19 mouse cellular contexts compared by ENCODE assay signal in genomic region chr6:5095365-5095973, GRCm38 (mm10).
DNase-seq lines count a peak whose midpoint lies in the region; ATAC-seq lines count a peak whose summit lies in the region.
"Had no signal": no experiment of that assay in that cellular context is flagged by ENCODE, and none has a peak within 500 bp of the region (broad histone marks: within the 10 kb centered on the region; RNA-seq: fewer than 3 reads in every experiment).

No protein-coding gene starts in this region.

- H3K4me3 ChIP-seq in midbrain, embryonic 15.5 days: no peak overlapping the region
- no peak overlapping the region for H3K4me3 ChIP-seq in midbrain, embryonic 10.5 days
- H3K4me3 ChIP-seq in neural tube, embryonic 11.5 days (ENCODE audit: low read depth, low read length): no peak overlapping the region
- H3K4me3 ChIP-seq: embryonic facial prominence, embryonic 12.5 days; forebrain, embryonic 15.5 days; limb, embryonic 15.5 days; liver, embryonic 15.5 days; midbrain, embryonic 12.5 days had no signal

- H3K4me2 ChIP-seq in midbrain, embryonic 15.5 days: no peak overlapping the region
- no peak overlapping the region for H3K4me2 ChIP-seq in neural tube, embryonic 11.5 days (ENCODE audit: low read depth)
- H3K4me2 ChIP-seq: embryonic facial prominence, embryonic 12.5 days; forebrain, embryonic 15.5 days; limb, embryonic 15.5 days; liver, embryonic 15.5 days; midbrain, embryonic 12.5 days had no signal

- no peak overlapping the region for H3K27ac ChIP-seq in midbrain, embryonic 15.5 days
- H3K27ac ChIP-seq in midbrain, embryonic 10.5 days (replicated peaks): no peak overlapping the region
- H3K27ac ChIP-seq in neural tube, embryonic 11.5 days (ENCODE audit: low read depth, low read length): 0 out of 2 replicates have a peak overlapping the region, but pooled peaks have one; percentile 20
- H3K27ac ChIP-seq: forebrain, embryonic 15.5 days; kidney, postnatal 0 days; limb, embryonic 15.5 days; liver, embryonic 15.5 days; macrophage; midbrain, embryonic 12.5 days had no signal

- 0 out of 2 replicates have a peak, but pooled peaks have one; percentile 37 for ATAC-seq in midbrain, embryonic 15.5 days (replicated peaks)
- no peak for ATAC-seq in neural tube, embryonic 11.5 days (ENCODE audit: insufficient read depth, low FRiP score, low TSS enrichment)
- no peak for ATAC-seq in erythroblast, adult 5-6 weeks (replicated peaks; ENCODE audit: low FRiP score, poor library complexity, severe bottlenecking)
- ATAC-seq: forebrain, embryonic 15.5 days had no signal

- H3K9me3 ChIP-seq in midbrain, embryonic 15.5 days: no peaks in the 10 kb centered on the region
- H3K9me3 ChIP-seq in midbrain, embryonic 10.5 days (replicated peaks): no peaks in the 10 kb centered on the region
- no peaks in the 10 kb centered on the region for H3K9me3 ChIP-seq in neural tube, embryonic 11.5 days (ENCODE audit: control insufficient read depth, low read length)
- H3K9me3 ChIP-seq: embryonic facial prominence, embryonic 12.5 days; forebrain, embryonic 15.5 days; limb, embryonic 15.5 days; liver, embryonic 15.5 days; midbrain, embryonic 12.5 days had no signal

- H3K36me3 ChIP-seq in midbrain, embryonic 15.5 days (replicated peaks): no peaks in the 10 kb centered on the region
- no peaks in the 10 kb centered on the region for H3K36me3 ChIP-seq in midbrain, embryonic 10.5 days
- no peaks in the 10 kb centered on the region for H3K36me3 ChIP-seq in neural tube, embryonic 11.5 days (ENCODE audit: control insufficient read depth, insufficient read depth, low read length)
- H3K36me3 ChIP-seq: embryonic facial prominence, embryonic 12.5 days; forebrain, embryonic 15.5 days; limb, embryonic 15.5 days; liver, embryonic 15.5 days; midbrain, embryonic 12.5 days had no signal

- intact Hi-C loops in gastrocnemius, postnatal 14 days (cut with DNase I; ENCODE audit: low total_unique reads): no loop called here
- intact Hi-C loops in gastrocnemius, postnatal 36 days (cut with DNase I): no loop called here

- DNase-seq in gastrocnemius, postnatal 14 days: peak; percentile 44
- no peak for DNase-seq in gastrocnemius, postnatal 36 days
- no peak for DNase-seq in midbrain, embryonic 10.5 days (ENCODE audit: low spot score)
- no peak for DNase-seq in neural tube, embryonic 11.5 days (ENCODE audit: low spot score)
- DNase-seq in heart, adult 8-10 months (ENCODE audit: low spot score): no peak
- DNase-seq: adrenal gland, postnatal 25 days; cerebellum, adult 18-20 months; heart, adult 18-20 months; kidney, adult 18-20 months; thymus, postnatal 36 days had no signal

- 78% methylated on average over 9 of the region's 9 CpGs for WGBS in midbrain, embryonic 15.5 days
- WGBS in midbrain, embryonic 10.5 days: 91% methylated on average over 9 of the region's 9 CpGs
- 72% methylated on average over 9 of the region's 9 CpGs for WGBS in neural tube, embryonic 11.5 days

- H3K9ac ChIP-seq in midbrain, embryonic 15.5 days: no peak overlapping the region
- H3K9ac ChIP-seq in neural tube, embryonic 11.5 days (ENCODE audit: low read length): no peak overlapping the region
- H3K9ac ChIP-seq: embryonic facial prominence, embryonic 12.5 days; forebrain, embryonic 15.5 days; limb, embryonic 15.5 days; liver, embryonic 15.5 days; midbrain, embryonic 12.5 days had no signal

- no peaks in the 10 kb centered on the region for H3K27me3 ChIP-seq in midbrain, embryonic 15.5 days (replicated peaks)
- no peaks in the 10 kb centered on the region for H3K27me3 ChIP-seq in midbrain, embryonic 10.5 days (ENCODE audit: low read depth, poor library complexity, severe bottlenecking)
- H3K27me3 ChIP-seq in neural tube, embryonic 11.5 days (ENCODE audit: control insufficient read depth, insufficient read depth, low read length): no peaks in the 10 kb centered on the region
- H3K27me3 ChIP-seq: embryonic facial prominence, embryonic 12.5 days; forebrain, embryonic 15.5 days; limb, embryonic 15.5 days; liver, embryonic 15.5 days; midbrain, embryonic 12.5 days had no signal

- H3K4me1 ChIP-seq in midbrain, embryonic 15.5 days: no peaks in the 10 kb centered on the region
- H3K4me1 ChIP-seq in midbrain, embryonic 10.5 days: peaks cover 6% of the 10 kb centered on the region; the same call in 1 of the 2 replicates
- peaks cover 11% of the 10 kb centered on the region; the same call in 1 of the 2 replicates for H3K4me1 ChIP-seq in neural tube, embryonic 11.5 days (ENCODE audit: control insufficient read depth, insufficient read depth, low read length)
- H3K4me1 ChIP-seq: forebrain, embryonic 15.5 days; liver, embryonic 15.5 days; midbrain, embryonic 12.5 days had no signal
